ENCODE assay signal across 20 mouse cellular contexts in genomic region chr2:146299841-146300460, GRCm38 (mm10).
DNase-seq lines count a peak whose midpoint lies in the region; ATAC-seq and TF ChIP-seq lines count a peak whose summit lies in the region.
"Had no signal": no experiment of that assay in that cellular context is flagged by ENCODE, and none has a peak within 500 bp of the region (broad histone marks: within the 10 kb centered on the region; RNA-seq: fewer than 3 reads in every experiment).

No protein-coding gene starts in this region.

- no peak for TF ChIP-seq EP300 in liver, postnatal 0 days (IDR thresholded peaks at IDR 0.05; ENCODE audit: low read depth)

- ATAC-seq in forebrain, embryonic 14.5 days, result peak; percentile 79
- peak; percentile 78 for ATAC-seq in midbrain, embryonic 13.5 days
- no peak for ATAC-seq in liver, postnatal 0 days
- ATAC-seq: activated CD4-positive, CD25-positive, alpha-beta regulatory T cell, adult 4 months had no signal

- TF ChIP-seq POLR2A in brain, embryonic 14.5 days (IDR thresholded peaks at IDR 0.05; ENCODE audit: borderline replicate concordance, extremely low read depth, insufficient read depth, insufficient read length, poor library complexity, severe bottlenecking), result no peak

- no peak for TF ChIP-seq CTCF in brain, embryonic 14.5 days (IDR thresholded peaks at IDR 0.05; ENCODE audit: borderline replicate concordance, extremely low read depth, insufficient read depth, insufficient read length)
- no peak for TF ChIP-seq CTCF in liver, postnatal 0 days (IDR thresholded peaks at IDR 0.05; ENCODE audit: low read depth)

- peak; percentile 53 for DNase-seq in embryo, embryonic 11 days
- DNase-seq in embryo, embryonic 9.5 days (ENCODE audit: extremely low spot score), result no peak
- DNase-seq in brain, embryonic 14.5 days (ENCODE audit: low read depth), result peak; percentile 91
- DNase-seq in forebrain, embryonic 14.5 days (ENCODE audit: low spot score), result peak; percentile 79
- no peak for DNase-seq in liver, postnatal 0 days
- no peak for DNase-seq in yolk sac, embryonic 10.5 days (ENCODE audit: low spot score)
- no peak for DNase-seq in spleen, postnatal 4 days (ENCODE audit: low spot score in 2 of 2)
- DNase-seq: adrenal gland, postnatal 14 days; cerebellum, adult 8-10 months; kidney, adult 9 months; thymus, postnatal 36 days had no signal

- H3K27me3 ChIP-seq in forebrain, embryonic 14.5 days (replicated peaks; ENCODE audit: control insufficient read depth, insufficient read depth, low read length), result no peaks in the 10 kb centered on the region
- H3K27me3 ChIP-seq in midbrain, embryonic 13.5 days, result no peaks in the 10 kb centered on the region
- H3K27me3 ChIP-seq in liver, postnatal 0 days (ENCODE audit: insufficient read depth, low read length), result no peaks in the 10 kb centered on the region
- H3K27me3 ChIP-seq: heart, embryonic 12.5 days; lung, embryonic 15.5 days; neural tube, embryonic 15.5 days had no signal

- no peaks in the 10 kb centered on the region for H3K9me3 ChIP-seq in forebrain, embryonic 14.5 days (replicated peaks; ENCODE audit: control insufficient read depth, low read length)
- no peaks in the 10 kb centered on the region for H3K9me3 ChIP-seq in midbrain, embryonic 13.5 days
- H3K9me3 ChIP-seq in liver, postnatal 0 days (ENCODE audit: low read length), result no peaks in the 10 kb centered on the region
- H3K9me3 ChIP-seq: heart, embryonic 12.5 days; limb, embryonic 10.5 days; lung, embryonic 15.5 days; neural tube, embryonic 15.5 days had no signal

- peaks cover 32% of the 10 kb centered on the region for H3K4me1 ChIP-seq in forebrain, embryonic 14.5 days (ENCODE audit: control insufficient read depth, insufficient read depth, low read length)
- peaks cover 55% of the 10 kb centered on the region for H3K4me1 ChIP-seq in midbrain, embryonic 13.5 days (replicated peaks)
- H3K4me1 ChIP-seq in liver, postnatal 0 days (ENCODE audit: insufficient read depth), result no peaks in the 10 kb centered on the region
- H3K4me1 ChIP-seq: heart, embryonic 12.5 days; lung, embryonic 15.5 days had no signal

- H3K36me3 ChIP-seq in forebrain, embryonic 14.5 days (ENCODE audit: control insufficient read depth, insufficient read depth, low read length), result no peaks in the 10 kb centered on the region
- no peaks in the 10 kb centered on the region for H3K36me3 ChIP-seq in midbrain, embryonic 13.5 days
- H3K36me3 ChIP-seq in liver, postnatal 0 days (replicated peaks; ENCODE audit: insufficient read depth, low read length), result peaks cover 7% of the 10 kb centered on the region; the same call in 1 of the 2 replicates
- H3K36me3 ChIP-seq: heart, embryonic 12.5 days; limb, embryonic 10.5 days; lung, embryonic 15.5 days; neural tube, embryonic 15.5 days had no signal

- H3K9ac ChIP-seq in forebrain, embryonic 14.5 days (ENCODE audit: low read length), result no peak overlapping the region
- H3K9ac ChIP-seq in midbrain, embryonic 13.5 days (replicated peaks), result no peak overlapping the region
- no peak overlapping the region for H3K9ac ChIP-seq in liver, postnatal 0 days (replicated peaks)
- H3K9ac ChIP-seq: heart, embryonic 12.5 days; lung, embryonic 15.5 days; neural tube, embryonic 15.5 days had no signal

- H3K4me2 ChIP-seq in forebrain, embryonic 14.5 days (ENCODE audit: low read length), result no peak overlapping the region
- H3K4me2 ChIP-seq in midbrain, embryonic 13.5 days (replicated peaks), result no peak overlapping the region
- no peak overlapping the region for H3K4me2 ChIP-seq in liver, postnatal 0 days (ENCODE audit: low read depth, low read length)
- H3K4me2 ChIP-seq: heart, embryonic 12.5 days; liver, embryonic 11.5 days; lung, embryonic 15.5 days; neural tube, embryonic 15.5 days had no signal

- WGBS in forebrain, embryonic 14.5 days, result 11% methylated on average over 3 of the region's 3 CpGs
- 8% methylated on average over 3 of the region's 3 CpGs for WGBS in midbrain, embryonic 13.5 days
- 82% methylated on average over 3 of the region's 3 CpGs for WGBS in liver, postnatal 0 days (ENCODE audit: insufficient replicate concordance)

- H3K27ac ChIP-seq in forebrain, embryonic 14.5 days (ENCODE audit: low read depth, low read length), result peak overlapping the region; percentile 61
- H3K27ac ChIP-seq in midbrain, embryonic 13.5 days, result peak overlapping the region; percentile 72
- no peak overlapping the region for H3K27ac ChIP-seq in liver, postnatal 0 days (ENCODE audit: low read depth)
- H3K27ac ChIP-seq: limb, embryonic 10.5 days; lung, embryonic 15.5 days; macrophage; neural tube, embryonic 15.5 days had no signal

- H3K4me3 ChIP-seq in forebrain, embryonic 14.5 days (ENCODE audit: low read depth, low read length), result no peak overlapping the region
- H3K4me3 ChIP-seq in midbrain, embryonic 13.5 days (replicated peaks), result no peak overlapping the region
- H3K4me3 ChIP-seq in liver, postnatal 0 days (ENCODE audit: low read depth, low read length), result no peak overlapping the region
- H3K4me3 ChIP-seq: erythroblast, embryonic 14.5 days; heart, embryonic 12.5 days; limb, embryonic 10.5 days; lung, embryonic 15.5 days; neural tube, embryonic 15.5 days had no signal

Comparison
In these comparisons a context has a peak if more than half of its experiments do, and no peak if none do; other contexts are left out.
1. DNase-seq: peak in embryo, embryonic 11 days (single experiment), brain, embryonic 14.5 days (single experiment) and forebrain, embryonic 14.5 days (single experiment); none in embryo, embryonic 9.5 days (single experiment), liver, postnatal 0 days (single experiment), yolk sac, embryonic 10.5 days (single experiment) and spleen, postnatal 4 days (0 of 2).